Mouse (Mus musculus) C2C12 (cell line): ENCODE data around the gene Cenpu.

Experiments
- CEBPB ChIP-seq: IDR thresholded peaks from one replicate; pipeline ENCODE4 v1.6.1; 2011; ENCODE audit warnings: low read depth, mild to moderate bottlenecking, control low read depth, moderate library complexity
- CTCF ChIP-seq: IDR thresholded peaks from one replicate; pipeline ENCODE4 v1.5.1; 2011; ENCODE audit not compliant: control insufficient read depth, insufficient read depth, insufficient read length
- MAX ChIP-seq: IDR thresholded peaks from one replicate; pipeline ENCODE4 v1.6.1; 2011; ENCODE audit warnings: mild to moderate bottlenecking, control low read depth
- MYOD1 ChIP-seq: IDR thresholded peaks from one replicate; pipeline ENCODE4 v1.6.1; 2011; ENCODE audit warnings: low read depth; ENCODE audit not compliant: control insufficient read depth, insufficient read length
- MYOG ChIP-seq: IDR thresholded peaks from one replicate; pipeline ENCODE4 v1.6.1; 2011; ENCODE audit not compliant: control insufficient read depth, insufficient read length; ENCODE audit errors: extremely low read depth
- USF1 ChIP-seq: IDR thresholded peaks from one replicate; pipeline ENCODE4 v1.6.1; 2011; ENCODE audit warnings: low read depth, mild to moderate bottlenecking, control low read depth, moderate library complexity

- no peak for TF ChIP-seq CTCF
- TF ChIP-seq CEBPB, result no peak
- TF ChIP-seq USF1, result no peak
- no peak for TF ChIP-seq MYOG
- TF ChIP-seq MYOD1, result no peak
- TF ChIP-seq MAX, result no peak
These were observed 16.1 kb downstream of the Cenpu start for GRCm38 (mm10) chr8:46567946-46568345.
